Mouse (Mus musculus) Patski (cell line): Measurements from ENCODE around the gene Zan. TPM values are rescaled to one million over a fixed set of nuclear protein-coding genes. Genes with fewer than 3 reads are reported as not detected.

Source experiments
- ATAC-seq: fragments of 100-300 bp; one replicate; pipeline ENCODE4 v1.8.0; 2021
- CTCF ChIA-PET: fragments of 350-600 bp; sonication (Branson Sonifier 250); formaldehyde crosslinking; loops from one replicate; lab custom pipeline; 2022; ENCODE audit warnings: inconsistent platforms; lab: Charles Lee
- POLR2A ChIA-PET: fragments of 350-600 bp; sonication (Branson Sonifier 250); formaldehyde crosslinking; loops from one replicate; lab custom pipeline; 2022; ENCODE audit warnings: antibody characterized with exemption, inconsistent platforms; lab: Charles Lee
- DNase-seq: peaks from one replicate; pipeline ENCODE4 v3.0.0-alpha.2; 2011; ENCODE audit warnings: low read depth, low spot score
- H3K27me3 ChIP-seq: fragments of 371-371 bp; one replicate; pipeline ENCODE4 v1.5.1; 2021
- CTCF ChIP-seq: fragments of 100-300 bp; IDR thresholded peaks from one replicate; pipeline ENCODE4 v1.5.1; 2021
- in situ Hi-C: fragments of 300-500 bp; cut with MboI; formaldehyde crosslinking; loops from 3 replicates; pipeline ENCODE4 v1.11.1; 2018; ENCODE audit warnings: low pct_unique_long_range_greater_than_20kb, mixed read lengths
- polyA plus RNA-seq: library from polyadenylated mRNA; unstranded; gene quantifications from one replicate; pipeline ENCODE4 v1.2.3, GENCODE M21; 2021

Gene Zan
- polyA plus RNA-seq, 1 experiment from 2014 or later = 7.9 TPM

DNA sequence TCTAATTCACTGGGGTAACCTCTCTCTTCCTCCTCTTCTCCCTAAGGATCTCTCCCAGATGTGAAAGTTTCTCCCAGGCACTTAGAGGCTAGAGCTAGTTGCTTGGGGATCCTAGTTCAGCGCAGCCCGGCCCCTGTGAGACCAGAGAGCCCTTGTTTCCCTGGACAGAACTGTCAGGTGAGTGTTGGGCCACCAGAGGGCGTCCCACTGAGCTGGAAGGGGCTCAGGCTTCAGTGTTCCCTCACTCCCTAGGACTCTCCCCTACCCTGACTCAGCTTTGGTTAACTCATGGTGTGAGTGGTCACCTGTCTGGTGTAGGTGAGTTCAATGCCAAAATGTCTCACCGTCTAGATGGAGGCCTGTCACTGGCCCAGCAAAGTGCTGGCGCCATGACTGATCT lies 41.6 kb upstream of the Zan start, which contains the start of gene Gigyf1:
Gene Gigyf1 (plus strand): TSS at position 113 of the 400 bp plus-strand sequence.
- no peak for TF ChIP-seq CTCF
- POLR2A ChIA-PET = interaction anchor here (1.1 to 3.2 kb wide), 2 partner anchors 9 to 11 kb away, joined by 3 to 9 read pairs; no protein-coding TSS in a partner anchor
- no peaks in the 10 kb centered on the region for H3K27me3 ChIP-seq

DNA sequence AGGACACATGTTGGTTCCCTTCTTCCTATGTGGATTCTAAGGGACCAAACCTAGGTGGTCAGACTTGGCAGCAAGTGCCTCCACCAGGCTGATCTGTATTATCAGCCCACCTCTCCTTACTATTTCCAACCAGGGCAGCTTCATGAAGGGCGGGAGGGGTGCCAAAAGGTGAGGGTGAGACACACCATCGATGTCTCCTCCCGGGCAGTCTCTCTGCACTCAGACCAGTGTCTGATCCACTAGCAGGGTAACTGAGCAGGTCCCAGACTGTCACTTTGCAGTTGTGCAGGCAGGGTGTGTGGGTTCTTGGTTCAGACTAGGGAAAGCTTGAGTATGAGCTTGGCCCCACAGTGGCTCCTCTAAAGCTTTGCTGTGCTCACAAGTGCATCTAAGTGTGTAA lies 37.9 kb upstream of the Zan start:
- in situ Hi-C loops = no loop called here

More for the DNA sequence above, 41.6 kb upstream of the Zan start, which contains the start of gene Gigyf1:
- ATAC-seq (no peak), DNase-seq (no peak)
- in situ Hi-C loops = no loop called here
- CTCF ChIA-PET = interaction anchor here (0.7 to 2.7 kb wide), 3 partner anchors 12 to 23 kb away, joined by 3 to 17 read pairs (median 9); partner anchors contain the start of gene Pop7

DNA sequence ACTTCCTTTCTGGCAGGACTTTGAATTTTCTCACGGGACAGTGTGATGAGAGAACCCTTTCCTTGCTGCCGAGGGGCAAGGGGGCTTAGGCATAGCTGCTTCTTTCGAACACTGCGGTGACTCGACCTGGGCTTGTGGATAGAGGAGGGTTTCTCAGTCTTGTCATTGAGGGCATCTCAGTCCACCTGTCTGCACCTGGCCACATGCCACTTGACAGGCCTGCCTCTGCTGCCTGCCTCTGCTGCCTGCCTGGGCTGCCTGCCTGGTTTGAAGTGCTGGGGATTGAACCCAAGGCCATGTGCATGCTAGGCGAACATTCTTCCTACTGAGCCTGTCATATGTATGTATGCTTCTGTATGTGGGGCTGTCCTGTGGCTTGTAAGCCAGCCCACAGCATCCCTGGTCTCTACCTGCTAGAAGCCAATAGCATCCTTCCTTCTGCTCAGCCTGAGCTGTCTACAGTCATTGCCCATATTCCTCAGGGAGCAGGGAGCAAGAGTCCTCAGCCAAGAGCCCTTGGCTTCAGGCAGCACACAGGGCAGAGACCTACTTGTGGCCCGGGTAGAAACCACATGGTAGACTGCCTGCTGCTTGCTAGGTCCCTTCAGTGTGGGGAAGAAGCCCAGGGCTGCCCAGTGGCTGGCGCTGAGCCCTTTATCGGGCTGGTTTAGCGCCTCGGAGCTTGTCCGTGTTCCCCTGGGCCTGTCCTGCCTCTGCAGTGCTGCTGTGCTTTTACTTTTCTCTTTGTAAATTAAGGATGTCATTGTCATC lies 37.3 kb upstream of the Zan start:
- in situ Hi-C loops = no loop called here
- H3K27me3 ChIP-seq = no peaks in the 10 kb centered on the region
- DNase-seq = no peak
- ATAC-seq = no peak
- no peak for TF ChIP-seq CTCF
- POLR2A ChIA-PET = interaction anchor here (1.4 kb wide), 1 partner anchor 17 kb away, joined by 4 read pairs; no protein-coding TSS in a partner anchor
- CTCF ChIA-PET = interaction anchor here (1.0 to 4.4 kb wide), 5 partner anchors 9 to 18 kb away, joined by 3 to 30 read pairs (median 11); partner anchors contain the start of gene Pop7

More for the DNA sequence above, 37.9 kb upstream of the Zan start:
- ChIA-PET CTCF (interaction anchor here (1.8 to 4.4 kb wide), 2 partner anchors 12 to 13 kb away, joined by 3 to 30 read pairs; partner anchors contain the start of gene Pop7), POLR2A (interaction anchor here (1.4 kb wide), 1 partner anchor 16 kb away, joined by 4 read pairs; no protein-coding TSS in a partner anchor)
- DNase-seq (no peak), ATAC-seq (no peak)
- no peaks in the 10 kb centered on the region for H3K27me3 ChIP-seq
- TF ChIP-seq CTCF = no peak

DNA sequence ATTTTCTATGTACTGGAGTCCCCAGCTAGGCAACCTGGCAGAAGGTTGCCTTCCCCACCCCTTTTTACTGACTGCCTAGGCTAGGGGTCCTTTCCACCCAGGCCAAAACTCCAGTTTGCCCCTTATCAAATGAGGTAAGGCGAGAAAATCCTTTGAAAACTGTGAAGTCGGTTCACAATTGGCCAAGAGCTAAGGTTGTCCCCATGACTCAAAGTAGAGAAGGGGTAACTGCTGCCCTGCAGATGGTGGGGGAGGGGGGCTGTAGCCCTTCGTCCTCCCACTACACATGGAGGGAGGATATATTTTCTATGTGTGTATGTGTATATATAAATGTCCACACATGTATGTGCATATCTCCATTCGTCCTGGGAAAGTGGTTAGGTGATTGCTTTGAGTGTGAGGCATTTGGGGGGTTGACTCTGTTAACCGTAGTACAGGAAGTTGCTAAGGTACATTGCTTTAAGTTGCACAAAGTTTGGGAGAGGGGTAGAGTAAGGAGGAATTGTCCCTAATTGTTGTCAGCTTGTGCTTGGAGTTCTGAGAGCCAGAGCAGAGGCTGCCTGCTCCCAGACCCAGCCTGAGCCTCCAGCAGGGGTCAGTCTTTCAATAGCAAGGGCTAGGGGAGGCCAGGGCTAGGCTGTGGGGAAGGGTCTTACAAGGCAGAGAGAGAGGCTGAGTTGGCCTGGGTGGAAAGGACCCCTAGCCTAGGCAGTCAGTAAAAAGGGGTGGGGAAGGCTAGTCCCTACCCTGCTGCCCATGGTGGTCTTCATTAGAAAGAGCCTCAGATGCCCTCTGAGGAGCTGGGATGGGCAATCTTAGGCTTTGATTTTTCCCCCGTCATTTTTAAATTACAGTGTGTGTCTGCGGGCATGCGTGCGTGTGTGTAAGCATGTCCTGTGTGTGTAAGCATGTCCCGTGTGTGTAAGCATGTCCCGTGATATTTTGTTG lies 36.3 kb upstream of the Zan start:
- in situ Hi-C loops = no loop called here
- ATAC-seq (no peak), DNase-seq (no peak)
- H3K27me3 ChIP-seq = no peaks in the 10 kb centered on the region
- no peak for TF ChIP-seq CTCF
- ChIA-PET POLR2A (interaction anchor here (0.7 to 1.3 kb wide), 4 partner anchors 13 to 228 kb away, joined by 4 to 5 read pairs (median 5); no protein-coding TSS in a partner anchor), CTCF (interaction anchor here (1.0 to 4.4 kb wide), 7 partner anchors 10 to 87 kb away, joined by 3 to 30 read pairs (median 5); partner anchors contain the start of gene Pop7)

DNA sequence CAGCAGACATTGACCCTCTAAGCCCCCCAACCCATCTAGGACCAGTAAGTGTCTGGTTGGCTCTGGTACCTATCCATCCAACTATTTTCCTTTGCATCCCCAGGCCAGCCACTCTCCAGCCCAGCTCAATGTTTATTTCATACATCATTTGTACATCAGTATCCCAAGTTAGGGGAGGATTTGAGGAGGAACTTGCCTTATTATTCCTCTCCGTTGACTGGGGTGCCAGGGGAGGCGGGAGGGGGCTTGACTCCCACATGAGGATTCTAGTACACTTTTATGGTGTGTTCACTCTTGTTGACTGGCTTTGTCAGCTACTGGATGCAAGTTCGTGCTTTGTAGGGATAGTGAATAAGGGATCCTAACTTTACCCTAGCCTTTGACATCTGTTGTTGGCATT lies 34.8 kb upstream of the Zan start:
- DNase-seq (no peak), ATAC-seq (no peak)
- ChIA-PET POLR2A (interaction anchor here (0.8 to 1.3 kb wide), 5 partner anchors 9 to 18 kb away, joined by 3 to 5 read pairs (median 4); no protein-coding TSS in a partner anchor), CTCF (interaction anchor here (1.4 to 4.4 kb wide), 3 partner anchors 9 to 88 kb away, joined by 3 to 30 read pairs (median 17); partner anchors contain the start of gene Pop7)
- TF ChIP-seq CTCF = no peak
- no peaks in the 10 kb centered on the region for H3K27me3 ChIP-seq
- in situ Hi-C loops = no loop called here

DNA sequence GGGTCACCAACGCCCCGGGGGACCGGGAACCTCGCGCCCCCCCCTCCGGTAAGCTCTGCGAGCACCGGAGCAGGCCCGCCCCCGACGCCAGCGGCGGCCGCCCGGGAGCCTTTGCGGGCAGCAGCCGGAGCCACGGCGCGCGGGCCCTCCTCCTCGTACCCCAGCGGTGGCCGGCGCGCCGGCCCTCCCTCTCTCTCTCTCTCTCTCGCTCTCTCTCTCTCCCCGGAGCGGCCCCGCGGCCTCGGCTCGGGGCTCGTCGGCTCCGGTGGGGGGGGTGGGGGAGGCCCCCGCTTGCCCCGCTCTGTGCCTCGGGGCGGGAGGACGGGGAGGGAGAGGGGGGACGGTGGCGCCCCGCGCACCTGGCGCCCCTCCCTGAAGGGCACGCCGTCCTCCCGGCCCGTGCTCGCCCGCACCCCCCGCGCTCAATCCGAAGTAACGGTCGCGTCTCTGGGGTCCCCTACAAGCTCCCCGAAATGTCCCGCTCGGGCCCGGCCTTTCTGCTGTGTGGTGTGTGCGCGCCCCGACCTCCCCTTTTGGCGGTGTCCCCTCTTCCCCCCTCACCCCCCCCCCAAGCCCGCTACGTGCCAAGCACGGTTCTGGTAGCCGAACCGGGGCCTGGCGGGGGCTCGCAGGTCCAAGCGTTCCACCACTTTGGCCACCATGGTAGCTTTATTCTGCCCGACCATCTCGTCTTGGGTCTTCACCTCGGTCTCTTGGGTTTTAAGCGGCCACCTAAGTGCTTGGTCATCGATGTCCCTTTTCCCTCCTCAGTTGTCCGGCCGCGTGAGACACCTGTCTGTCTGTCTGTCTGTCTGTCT lies 33.9 kb upstream of the Zan start:
- no peaks in the 10 kb centered on the region for H3K27me3 ChIP-seq
- CTCF ChIA-PET = interaction anchor here (0.6 to 4.4 kb wide), 2 partner anchors 8 to 12 kb away, joined by 3 to 30 read pairs; partner anchors contain the start of gene Pop7
- in situ Hi-C loops = no loop called here
- peak; percentile 23 for ATAC-seq
- no peak for DNase-seq
- POLR2A ChIA-PET = interaction anchor here (0.6 to 1.3 kb wide), 7 partner anchors 8 to 152 kb away, joined by 3 to 5 read pairs (median 4); no protein-coding TSS in a partner anchor
- TF ChIP-seq CTCF = no peak

DNA sequence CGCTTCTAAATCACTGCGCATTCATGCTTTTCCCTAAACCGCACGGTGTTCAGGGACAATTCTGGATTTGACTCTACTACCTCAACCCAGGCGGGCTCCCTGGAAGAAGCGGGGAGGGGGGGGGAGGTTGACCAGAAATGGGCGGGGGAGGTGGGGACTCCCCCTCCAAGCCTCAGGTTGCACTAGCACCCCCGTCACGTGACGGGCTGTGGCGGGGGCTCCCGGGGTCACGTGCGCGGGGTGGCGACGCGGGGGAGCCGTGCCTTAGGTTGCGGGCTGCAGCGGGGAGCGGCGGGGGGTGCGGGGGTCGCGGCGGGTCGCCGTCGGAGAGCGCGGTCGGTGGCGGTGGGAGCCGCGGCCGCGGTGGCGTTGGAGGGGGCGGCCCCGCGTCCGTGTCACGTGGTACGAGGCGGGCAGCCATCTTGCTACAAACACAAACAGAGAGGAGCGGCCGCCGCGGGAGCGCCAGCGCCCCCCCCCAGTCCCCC lies 33.2 kb upstream of the Zan start:
- no peak for DNase-seq

DNA sequence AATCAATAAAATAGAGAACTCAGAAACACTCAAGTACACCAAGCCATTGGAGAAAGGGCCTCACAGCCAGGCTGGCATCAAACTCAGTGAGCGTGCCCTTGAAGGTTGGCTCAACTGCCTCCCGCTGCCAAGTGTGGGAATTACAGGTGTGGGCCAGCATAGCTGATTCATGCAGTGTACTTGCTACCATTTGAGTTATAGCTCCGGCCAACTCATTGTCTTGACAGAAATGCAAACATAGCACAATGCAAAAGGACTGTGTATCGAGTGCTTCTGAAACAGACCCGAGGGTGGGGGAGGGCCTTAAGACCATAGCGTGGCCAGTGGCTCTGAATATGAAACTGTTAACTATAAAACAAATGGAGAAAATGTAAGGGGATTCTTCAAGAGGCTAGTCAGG lies 27.2 kb upstream of the Zan start:
- DNase-seq (no peak), ATAC-seq (no peak)
- in situ Hi-C loops = loop anchor here (5.0 kb wide), 1 partner anchor 167 kb away; no protein-coding TSS in a partner anchor
- H3K27me3 ChIP-seq = no peaks in the 10 kb centered on the region
- TF ChIP-seq CTCF = no peak
- ChIA-PET CTCF (interaction anchor here (1.3 to 4.0 kb wide), 3 partner anchors 9 to 30 kb away, joined by 3 to 30 read pairs (median 9); partner anchors contain the start of gene Gigyf1), POLR2A (interaction anchor here (1.1 to 1.2 kb wide), 2 partner anchors 27 to 198 kb away, joined by 3 read pairs; no protein-coding TSS in a partner anchor)

More for the DNA sequence above, 33.2 kb upstream of the Zan start:
- ChIA-PET POLR2A (interaction anchor here (0.7 kb wide), 1 partner anchor 152 kb away, joined by 3 read pairs; no protein-coding TSS in a partner anchor), CTCF (interaction anchor here (0.6 kb wide), 1 partner anchor 13 kb away, joined by 3 read pairs; no protein-coding TSS in a partner anchor)
- peak; percentile 52 for ATAC-seq
- in situ Hi-C loops = no loop called here
- TF ChIP-seq CTCF = no peak
- H3K27me3 ChIP-seq = no peaks in the 10 kb centered on the region
